Mouse (Mus musculus) heart, adult 9 months (tissue): ENCODE measurements at regions not wholly inside any gene's neighbourhood (a gene's known extent, or its start where the extent isn't known, plus 50 kb on each side); places are given as distances from the start of the nearest gene placed in this dataset.

Experiments used
- DNase-seq, 2 experiments: peaks; one replicate each; pipeline ENCODE4 v3.0.0; 2022; ENCODE audit warnings: low spot score in 2 of 2

- no peak for DNase-seq
Observed at GRCm38 (mm10) chr16:29147766-29148165, 61.7 kb upstream of the Hrasls start.

GRCm38 (mm10) chr16:29119217-29119616, 90.3 kb upstream of the Hrasls start:
- no peak for DNase-seq

- DNase-seq: no peak
Observed at GRCm38 (mm10) chr16:29096791-29097190, 112.7 kb upstream of the Hrasls start.

GRCm38 (mm10) chr16:29065961-29066360, 136.5 kb upstream of the Mb21d2 start:
- DNase-seq: no peak

- no peak for DNase-seq
Observed at GRCm38 (mm10) chr16:29065097-29065785, 135.8 kb upstream of the Mb21d2 start.

GRCm38 (mm10) chr16:29063377-29063776, 133.9 kb upstream of the Mb21d2 start:
- DNase-seq: no peak

- no peak for DNase-seq
Observed at GRCm38 (mm10) chr16:29057076-29057475, 127.6 kb upstream of the Mb21d2 start.

- no peak for DNase-seq
Observed at GRCm38 (mm10) chr16:29054423-29054822, 125.0 kb upstream of the Mb21d2 start.

- DNase-seq: no peak
Observed at GRCm38 (mm10) chr16:29046453-29046993, 117.0 kb upstream of the Mb21d2 start.

GRCm38 (mm10) chr16:29035523-29035922, 106.0 kb upstream of the Mb21d2 start:
- DNase-seq: no peak

- DNase-seq: no peak
Observed at GRCm38 (mm10) chr16:29034053-29034794, 104.8 kb upstream of the Mb21d2 start.

GRCm38 (mm10) chr16:29033357-29033756, 103.9 kb upstream of the Mb21d2 start:
- DNase-seq: peak in 1 of 2 experiments; percentile 6

GRCm38 (mm10) chr16:29027856-29028255, 98.4 kb upstream of the Mb21d2 start:
- DNase-seq: no peak

GRCm38 (mm10) chr16:29001249-29001648, 71.8 kb upstream of the Mb21d2 start:
- peak in 1 of 2 experiments; percentile 27 for DNase-seq

- DNase-seq: peak; percentile 54 to 63
Observed at GRCm38 (mm10) chr16:28999641-29000040, 70.2 kb upstream of the Mb21d2 start.

- DNase-seq: no peak
Observed at GRCm38 (mm10) chr16:28996629-28997028, 67.2 kb upstream of the Mb21d2 start.

GRCm38 (mm10) chr16:28990666-28991065, 61.2 kb upstream of the Mb21d2 start:
- no peak for DNase-seq

- DNase-seq: no peak
Observed at GRCm38 (mm10) chr16:28984931-28985330, 55.5 kb upstream of the Mb21d2 start.

- DNase-seq: no peak
Observed at GRCm38 (mm10) chr16:28982901-28983300, 53.4 kb upstream of the Mb21d2 start.
